Mouse (Mus musculus): ENCODE measurements around the gene Skap1. TPM values are rescaled to one million over a fixed set of nuclear protein-coding genes. Genes with fewer than 3 reads are reported as not detected.

Skap1 gene
- polyA plus RNA-seq, 1 experiment from 2014 or later = 2.6 TPM

DNA sequence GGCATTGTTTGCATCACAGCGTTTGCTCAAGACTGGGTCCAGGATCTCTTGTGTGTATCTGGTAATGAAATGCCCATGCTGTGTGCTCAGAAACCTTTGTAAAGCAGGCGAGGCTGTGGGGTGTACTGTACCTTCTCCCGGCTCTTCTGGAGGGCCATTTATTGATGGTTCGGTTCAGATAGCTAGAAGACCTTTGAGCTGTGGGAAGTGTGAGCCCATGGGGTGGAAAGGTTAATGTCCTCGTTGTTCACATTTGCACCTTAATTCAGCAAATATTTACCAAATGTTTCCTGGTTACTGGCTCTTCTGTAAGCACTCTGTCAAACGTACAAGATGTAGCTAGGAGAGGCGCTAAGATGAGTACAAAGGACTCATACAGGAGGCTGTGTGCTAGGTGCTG, 173.5 kb downstream of the Skap1 start:
- ATAC-seq (replicated peaks; ENCODE audit: low FRiP score) = no peak
- Histone ChIP-seq H3K27ac (ENCODE audit: low read depth, low read length) (no peak overlapping the region), H3K4me1 (replicated peaks; ENCODE audit: control insufficient read depth, insufficient read depth, low read length) (no peaks in the 10 kb centered on the region), H3K27me3 (ENCODE audit: control insufficient read depth, insufficient read depth, low read length) (no peaks in the 10 kb centered on the region), H3K36me3 (ENCODE audit: control insufficient read depth, insufficient read depth, low read length) (no peaks in the 10 kb centered on the region), H3K4me3 (ENCODE audit: low read depth, low read length) (no peak overlapping the region), H3K9ac (ENCODE audit: low read length) (no peak overlapping the region), H3K4me2 (ENCODE audit: low read depth, low read length, severe bottlenecking) (no peak overlapping the region), H3K9me3 (ENCODE audit: control insufficient read depth, low read length) (no peaks in the 10 kb centered on the region)
- 78% methylated on average over 7 of the region's 7 CpGs for WGBS
- no peak for DNase-seq (ENCODE audit: low spot score)

DNA sequence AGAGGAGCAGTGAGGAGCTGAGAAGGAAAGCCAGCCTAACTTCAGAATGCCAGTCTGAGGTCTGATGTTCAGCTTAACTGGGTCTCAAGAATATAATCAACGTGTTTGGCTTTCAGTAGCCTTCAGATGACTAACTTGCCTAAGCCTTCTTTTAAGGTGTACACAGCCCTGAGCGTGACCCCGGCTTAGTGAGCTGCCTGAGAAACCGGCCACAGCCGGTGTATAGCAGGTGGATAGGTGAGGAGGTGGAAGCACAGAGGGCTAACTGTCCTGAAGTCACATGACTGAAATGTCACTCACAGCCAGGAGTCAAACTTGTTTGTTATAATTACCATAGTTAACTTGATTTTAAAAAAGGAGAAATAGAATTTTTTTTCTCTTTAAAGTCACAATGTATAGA, 175.4 kb downstream of the Skap1 start:
- no peak for DNase-seq (ENCODE audit: low spot score)
- H3K4me3 ChIP-seq (ENCODE audit: low read depth, low read length) = no peak overlapping the region
- no peak overlapping the region for H3K4me2 ChIP-seq (ENCODE audit: low read depth, low read length, severe bottlenecking)
- H3K36me3 ChIP-seq (ENCODE audit: control insufficient read depth, insufficient read depth, low read length) = no peaks in the 10 kb centered on the region
- no peak overlapping the region for H3K27ac ChIP-seq (ENCODE audit: low read depth, low read length)
- H3K27me3 ChIP-seq (ENCODE audit: control insufficient read depth, insufficient read depth, low read length) = no peaks in the 10 kb centered on the region
- no peak for ATAC-seq (replicated peaks; ENCODE audit: low FRiP score)
- H3K9ac ChIP-seq (ENCODE audit: low read length) = no peak overlapping the region
- no peaks in the 10 kb centered on the region for H3K9me3 ChIP-seq (ENCODE audit: control insufficient read depth, low read length)
- WGBS = 71% methylated on average over 5 of the region's 5 CpGs
- no peaks in the 10 kb centered on the region for H3K4me1 ChIP-seq (replicated peaks; ENCODE audit: control insufficient read depth, insufficient read depth, low read length)

DNA sequence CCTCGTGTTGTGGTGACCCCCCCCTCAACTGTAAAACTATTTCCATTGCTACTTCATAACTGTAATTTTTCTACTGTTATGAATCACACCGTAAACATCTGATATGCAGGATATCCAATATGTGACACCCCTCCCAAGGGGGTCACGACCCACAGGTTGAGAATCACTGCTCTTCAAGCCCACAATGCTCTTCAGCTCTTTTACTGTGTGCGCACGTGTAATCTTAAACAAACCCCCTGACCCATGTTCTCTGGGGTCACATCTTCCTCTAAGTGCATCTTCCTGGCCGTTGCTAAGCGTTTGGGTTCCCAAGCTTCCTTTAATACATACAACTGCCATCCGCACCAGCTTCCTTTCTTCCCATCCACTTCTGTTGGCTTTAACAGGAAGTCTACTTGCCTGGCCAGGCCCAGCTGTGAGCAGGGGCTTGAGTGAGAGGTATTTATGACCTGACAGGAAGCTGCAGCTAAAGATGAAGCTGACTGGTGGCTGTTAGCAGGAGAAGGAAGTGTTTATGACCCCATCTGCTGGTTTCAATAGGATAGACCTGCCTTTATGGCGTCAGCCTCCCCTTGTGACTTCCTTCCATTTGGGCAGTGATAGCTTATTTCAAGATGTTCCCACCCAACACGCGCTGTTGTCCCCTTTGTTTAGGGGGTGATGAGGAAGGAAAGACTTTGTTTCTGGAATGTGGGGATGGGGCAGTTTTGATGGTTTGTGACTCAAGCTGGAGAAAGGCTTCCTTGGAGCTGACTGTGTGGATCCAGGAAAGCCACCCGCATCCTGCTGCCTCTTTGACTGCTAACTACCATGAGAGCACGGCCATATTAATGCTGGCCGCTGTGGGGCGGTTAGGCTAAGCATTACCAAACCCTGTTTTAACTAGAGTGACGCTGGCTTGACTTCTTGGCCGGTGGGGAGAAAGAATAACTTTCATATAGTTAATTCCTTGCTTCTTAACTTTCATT, 178.1 kb downstream of the Skap1 start:
- Histone ChIP-seq H3K36me3 (ENCODE audit: control insufficient read depth, insufficient read depth, low read length) (no peaks in the 10 kb centered on the region), H3K9me3 (ENCODE audit: control insufficient read depth, low read length) (no peaks in the 10 kb centered on the region), H3K9ac (ENCODE audit: low read length) (no peak overlapping the region), H3K27ac (ENCODE audit: low read depth, low read length) (no peak overlapping the region), H3K4me1 (replicated peaks; ENCODE audit: control insufficient read depth, insufficient read depth, low read length) (no peaks in the 10 kb centered on the region; the same call in 1 of the 2 replicates), H3K27me3 (ENCODE audit: control insufficient read depth, insufficient read depth, low read length) (no peaks in the 10 kb centered on the region), H3K4me3 (ENCODE audit: low read depth, low read length) (no peak overlapping the region), H3K4me2 (ENCODE audit: low read depth, low read length, severe bottlenecking) (no peak overlapping the region)
- 84% methylated on average over 17 of the region's 17 CpGs for WGBS
- ATAC-seq (replicated peaks; ENCODE audit: low FRiP score) = no peak
- no peak for DNase-seq (ENCODE audit: low spot score)

DNA sequence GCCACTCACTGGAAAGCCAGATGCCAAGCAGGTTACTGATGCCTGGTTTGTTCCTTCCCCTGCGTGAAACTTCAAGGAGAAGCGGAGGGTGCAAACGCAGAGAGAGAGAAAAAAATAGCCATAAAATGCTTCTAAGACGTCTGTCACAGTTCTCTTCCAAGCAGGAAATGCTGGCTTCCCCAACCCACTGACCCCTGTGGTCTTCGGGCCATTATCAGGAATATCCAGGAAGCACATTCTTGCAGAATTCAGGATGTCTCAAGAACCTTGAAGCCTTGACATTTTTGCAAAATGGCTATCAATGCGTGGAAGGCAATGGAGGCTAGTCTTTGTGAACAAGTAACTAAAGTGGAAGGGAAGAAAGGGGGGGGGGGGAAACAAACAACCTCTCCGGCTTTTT, 180.6 kb downstream of the Skap1 start:
- Histone ChIP-seq H3K9me3 (ENCODE audit: control insufficient read depth, low read length) (no peaks in the 10 kb centered on the region), H3K27ac (ENCODE audit: low read depth, low read length) (0 out of 2 replicates have a peak overlapping the region, but pooled peaks have one; percentile 8)

DNA sequence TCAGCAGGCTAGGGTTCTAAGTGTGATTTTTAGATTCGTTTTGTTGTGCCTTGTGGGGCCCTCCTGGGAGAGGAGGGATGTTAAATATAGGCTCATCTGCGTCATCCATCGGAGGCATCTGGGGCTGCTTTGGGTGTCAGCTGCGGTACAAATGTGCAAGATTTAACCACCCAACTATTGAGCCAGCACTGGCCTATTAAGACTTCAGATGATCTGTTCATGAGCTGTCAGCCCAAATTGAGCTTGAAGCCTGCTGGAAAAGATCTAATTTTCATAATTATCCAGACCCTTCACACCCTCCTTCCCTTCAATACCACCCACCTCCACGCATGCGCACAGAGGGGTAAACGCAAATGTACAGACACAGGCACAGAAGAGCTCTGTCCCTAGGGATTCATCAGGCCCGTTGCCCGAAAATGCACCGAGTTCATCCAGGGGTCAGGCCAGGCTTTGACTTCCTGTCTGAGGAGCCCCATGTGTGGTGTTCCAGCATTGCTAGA, 181.2 kb downstream of the Skap1 start:
- Histone ChIP-seq H3K9ac (ENCODE audit: low read length) (no peak overlapping the region), H3K4me1 (replicated peaks; ENCODE audit: control insufficient read depth, insufficient read depth, low read length) (no peaks in the 10 kb centered on the region; the same call in 1 of the 2 replicates), H3K9me3 (ENCODE audit: control insufficient read depth, low read length) (no peaks in the 10 kb centered on the region), H3K4me3 (ENCODE audit: low read depth, low read length) (no peak overlapping the region), H3K27ac (ENCODE audit: low read depth, low read length) (no peak overlapping the region; the same call in 1 of the 2 replicates), H3K27me3 (ENCODE audit: control insufficient read depth, insufficient read depth, low read length) (no peaks in the 10 kb centered on the region), H3K4me2 (ENCODE audit: low read depth, low read length, severe bottlenecking) (no peak overlapping the region), H3K36me3 (ENCODE audit: control insufficient read depth, insufficient read depth, low read length) (no peaks in the 10 kb centered on the region)
- 69% methylated on average over 10 of the region's 10 CpGs for WGBS
- no peak for ATAC-seq (replicated peaks; ENCODE audit: low FRiP score)
- peak; percentile 61 for DNase-seq (ENCODE audit: low spot score)

More for the DNA sequence above, 180.6 kb downstream of the Skap1 start:
- no peak for DNase-seq (ENCODE audit: low spot score)
- WGBS = 75% methylated on average over 7 of the region's 7 CpGs
- no peak overlapping the region for H3K9ac ChIP-seq (ENCODE audit: low read length)
- no peaks in the 10 kb centered on the region for H3K36me3 ChIP-seq (ENCODE audit: control insufficient read depth, insufficient read depth, low read length)
- no peaks in the 10 kb centered on the region for H3K27me3 ChIP-seq (ENCODE audit: control insufficient read depth, insufficient read depth, low read length)
- ATAC-seq (replicated peaks; ENCODE audit: low FRiP score) = no peak
- no peaks in the 10 kb centered on the region; the same call in 1 of the 2 replicates for H3K4me1 ChIP-seq (replicated peaks; ENCODE audit: control insufficient read depth, insufficient read depth, low read length)
- no peak overlapping the region for H3K4me2 ChIP-seq (ENCODE audit: low read depth, low read length, severe bottlenecking)
- H3K4me3 ChIP-seq (ENCODE audit: low read depth, low read length) = no peak overlapping the region

DNA sequence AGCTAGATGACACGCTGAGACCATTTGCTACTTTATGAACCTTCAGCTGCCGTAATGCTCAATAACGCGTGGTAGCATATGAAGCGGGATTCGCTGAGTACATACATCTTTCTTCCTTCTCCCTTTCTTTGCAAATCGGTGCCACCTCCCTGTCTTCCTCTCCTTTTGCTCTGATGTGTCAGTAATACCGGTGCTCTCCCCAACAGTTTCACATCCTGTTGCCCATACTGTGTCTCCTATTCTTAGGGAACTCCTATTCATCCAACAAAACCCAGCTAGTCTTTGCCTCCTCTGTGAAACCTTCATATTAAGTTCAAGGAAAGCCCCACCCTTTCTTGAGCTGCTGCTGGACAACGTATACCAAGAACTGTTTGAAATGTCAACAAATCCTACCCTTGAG, 187.5 kb downstream of the Skap1 start:
- Histone ChIP-seq H3K9ac (ENCODE audit: low read length) (no peak overlapping the region), H3K27ac (ENCODE audit: low read depth, low read length) (no peak overlapping the region), H3K27me3 (ENCODE audit: control insufficient read depth, insufficient read depth, low read length) (no peaks in the 10 kb centered on the region), H3K36me3 (ENCODE audit: control insufficient read depth, insufficient read depth, low read length) (no peaks in the 10 kb centered on the region), H3K9me3 (ENCODE audit: control insufficient read depth, low read length) (no peaks in the 10 kb centered on the region), H3K4me1 (replicated peaks; ENCODE audit: control insufficient read depth, insufficient read depth, low read length) (no peaks in the 10 kb centered on the region; the same call in 1 of the 2 replicates), H3K4me3 (ENCODE audit: low read depth, low read length) (no peak overlapping the region), H3K4me2 (ENCODE audit: low read depth, low read length, severe bottlenecking) (no peak overlapping the region)
- no peak for DNase-seq (ENCODE audit: low spot score)
- ATAC-seq (replicated peaks; ENCODE audit: low FRiP score) = no peak
- WGBS = 87% methylated on average over 9 of the region's 9 CpGs

DNA sequence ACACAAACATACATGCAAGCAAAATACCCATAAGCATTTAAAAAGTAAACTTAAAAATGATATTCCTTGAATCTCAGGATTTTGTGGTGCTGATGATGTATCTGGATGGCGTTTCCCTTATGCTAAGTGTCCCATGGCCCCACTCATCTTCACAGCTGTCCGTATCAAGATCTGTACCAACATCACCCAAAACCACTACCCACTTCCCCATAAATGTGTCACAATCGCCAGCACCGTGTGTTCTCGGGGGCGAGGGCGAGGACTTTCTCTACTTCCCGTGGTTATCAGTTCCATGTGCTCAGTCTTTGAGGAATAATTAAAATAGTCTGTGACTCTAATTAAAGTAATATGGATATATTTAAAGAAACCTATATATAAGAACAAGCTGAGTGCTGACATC, 189.5 kb downstream of the Skap1 start:
- Histone ChIP-seq H3K4me2 (ENCODE audit: low read depth, low read length, severe bottlenecking) (no peak overlapping the region), H3K4me1 (replicated peaks; ENCODE audit: control insufficient read depth, insufficient read depth, low read length) (no peaks in the 10 kb centered on the region), H3K36me3 (ENCODE audit: control insufficient read depth, insufficient read depth, low read length) (no peaks in the 10 kb centered on the region), H3K27me3 (ENCODE audit: control insufficient read depth, insufficient read depth, low read length) (no peaks in the 10 kb centered on the region), H3K9me3 (ENCODE audit: control insufficient read depth, low read length) (no peaks in the 10 kb centered on the region), H3K4me3 (ENCODE audit: low read depth, low read length) (no peak overlapping the region), H3K27ac (ENCODE audit: low read depth, low read length) (no peak overlapping the region), H3K9ac (ENCODE audit: low read length) (no peak overlapping the region)
- DNase-seq (ENCODE audit: low spot score) (no peak), ATAC-seq (replicated peaks; ENCODE audit: low FRiP score) (no peak)
- 82% methylated on average over 8 of the region's 8 CpGs for WGBS

DNA sequence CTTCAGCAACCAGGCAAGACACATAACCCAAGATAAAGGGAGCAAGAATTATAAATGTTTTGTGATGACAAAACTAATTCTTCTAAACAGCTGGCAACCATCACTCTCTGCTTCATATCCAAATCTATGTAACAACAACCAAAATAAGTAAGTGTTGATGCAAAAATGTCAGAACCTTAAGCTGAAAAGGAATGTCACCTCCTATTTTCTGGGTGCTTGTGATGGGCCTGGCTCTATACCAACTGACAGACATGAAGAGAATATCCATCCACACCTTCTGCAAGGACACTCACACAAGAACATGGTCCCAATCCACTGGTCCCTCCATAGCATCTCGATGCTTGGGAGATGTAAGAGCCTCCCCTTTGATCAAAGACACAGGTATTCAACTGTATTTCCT, 194.0 kb downstream of the Skap1 start:
- H3K9ac ChIP-seq (ENCODE audit: low read length) = no peak overlapping the region
- H3K4me3 ChIP-seq (ENCODE audit: low read depth, low read length) = no peak overlapping the region
- no peak for DNase-seq (ENCODE audit: low spot score)
- no peak for ATAC-seq (replicated peaks; ENCODE audit: low FRiP score)
- H3K9me3 ChIP-seq (ENCODE audit: control insufficient read depth, low read length) = no peaks in the 10 kb centered on the region
- H3K27me3 ChIP-seq (ENCODE audit: control insufficient read depth, insufficient read depth, low read length) = no peaks in the 10 kb centered on the region
- WGBS = 90% methylated on average over 1 of the region's 1 CpGs
- no peak overlapping the region for H3K4me2 ChIP-seq (ENCODE audit: low read depth, low read length, severe bottlenecking)
- H3K27ac ChIP-seq (ENCODE audit: low read depth, low read length) = no peak overlapping the region
- H3K4me1 ChIP-seq (replicated peaks; ENCODE audit: control insufficient read depth, insufficient read depth, low read length) = no peaks in the 10 kb centered on the region
- H3K36me3 ChIP-seq (ENCODE audit: control insufficient read depth, insufficient read depth, low read length) = no peaks in the 10 kb centered on the region
